Mouse (Mus musculus) lung, embryonic 16.5 days (tissue): ENCODE measurements around the gene Rras. TPM values are rescaled to one million over a fixed set of nuclear protein-coding genes. Genes with fewer than 3 reads are reported as not detected.
A peak's percentile ranks its signal among the peaks of the same experiment; 100 is the strongest.

Experiments
- ATAC-seq: fragments of 200-750 bp; cut with Nextera tagmentation; 2 replicates; pipeline ENCODE4 v1.8.0; 2017; ENCODE audit warnings: low read depth, mild to moderate bottlenecking, moderate library complexity
- H3K27ac ChIP-seq: fragments of 300-500 bp; sonication (generic); 2 replicates; pipeline ENCODE4 v1.5.1; 2014; ENCODE audit warnings: mild to moderate bottlenecking, control low read depth, low read length
- H3K27me3 ChIP-seq: fragments of 300-500 bp; sonication (generic); 2 replicates; pipeline ENCODE4 v1.6.1; 2014; ENCODE audit warnings: low read depth, low read length, mixed read lengths; ENCODE audit not compliant: control insufficient read depth, insufficient read depth
- H3K36me3 ChIP-seq: fragments of 300-500 bp; sonication (generic); 2 replicates; pipeline ENCODE4 v1.6.1; 2014; ENCODE audit warnings: low read length; ENCODE audit not compliant: control insufficient read depth, insufficient read depth
- H3K4me1 ChIP-seq: fragments of 300-500 bp; sonication (generic); replicated peaks from 2 replicates; pipeline ENCODE4 v1.6.1; 2014; ENCODE audit warnings: low read length, mixed read lengths; ENCODE audit not compliant: control insufficient read depth, insufficient read depth
- H3K4me2 ChIP-seq: fragments of 300-500 bp; sonication (generic); 2 replicates; pipeline ENCODE4 v1.6.1; 2014; ENCODE audit warnings: low read depth, low read length, control low read depth
- H3K4me3 ChIP-seq: fragments of 300-500 bp; sonication (generic); 2 replicates; pipeline ENCODE4 v1.5.1; 2014; ENCODE audit warnings: mild to moderate bottlenecking, low read length, control low read depth
- H3K9ac ChIP-seq: fragments of 300-500 bp; sonication (generic); 2 replicates; pipeline ENCODE4 v1.6.1; 2014; ENCODE audit warnings: low read length, control low read depth
- H3K9me3 ChIP-seq: fragments of 300-500 bp; sonication (generic); 2 replicates; pipeline ENCODE4 v1.6.1; 2016; ENCODE audit warnings: low read length; ENCODE audit not compliant: control insufficient read depth
- WGBS: fragments of 180-500 bp; shearing (Covaris S2); extraction: QIAGEN DNeasy Blood & Tissue Kit; methylation state at CpG from one replicate; pipeline ENCODE4 v1.1.7; 2014; 5-methylcytosine and 5-hydroxymethylcytosine counted together
- polyA plus RNA-seq: library from polyadenylated mRNA; unstranded; fragments of >200 nt; fragmentation: Nextera tagmentation; extraction: Ambion mirVana; gene quantifications from 2 replicates; pipeline ENCODE4 v1.2.1, GENCODE M21; 2015

Gene Rras
- polyA plus RNA-seq, 1 experiment from 2014 or later: 54.6 TPM

DNA sequence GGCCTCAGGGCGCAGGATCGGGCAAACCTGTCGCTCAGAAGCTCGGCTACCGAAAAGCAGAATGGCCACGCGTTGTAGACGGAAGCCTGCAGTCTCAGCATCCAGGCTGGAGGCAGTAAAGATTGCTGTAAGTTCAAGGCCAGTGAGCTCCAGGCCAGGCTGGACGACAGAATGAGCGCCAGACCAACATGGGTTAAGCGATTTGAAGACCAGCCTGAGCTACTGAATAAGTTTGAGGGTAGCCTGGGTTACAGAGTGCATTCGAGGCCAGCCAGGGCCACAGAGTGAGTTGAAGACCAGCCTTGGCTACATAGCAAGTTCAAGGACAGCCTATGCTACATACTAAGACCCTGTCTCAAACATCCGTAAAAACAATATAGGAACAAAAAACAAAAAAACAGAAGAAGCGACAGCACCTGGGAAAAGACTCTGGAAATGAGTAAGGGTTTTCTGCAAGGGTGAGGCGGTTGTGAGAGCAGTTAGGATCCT lies 19.8 kb upstream of the Rras start:
- Histone ChIP-seq H3K36me3 (peaks cover 36% of the 10 kb centered on the region), H3K9ac (peak overlapping the region; percentile 80), H3K27ac (peak overlapping the region; percentile 85), H3K4me1 (peaks cover 31% of the 10 kb centered on the region), H3K4me2 (peak overlapping the region; percentile 89), H3K9me3 (no peaks in the 10 kb centered on the region), H3K4me3 (peak overlapping the region; percentile 82), H3K27me3 (no peaks in the 10 kb centered on the region)
- WGBS: under 1% methylated on average over 15 of the region's 15 CpGs
- ATAC-seq: no peak

- H3K4me3 ChIP-seq: peak within 1 kb of the TSS; percentile 82
- peak within 1 kb of the TSS; percentile 85 for H3K27ac ChIP-seq
- no peaks in the 10 kb centered on the region for H3K27me3 ChIP-seq
- H3K4me1 ChIP-seq: peaks cover 31% of the 10 kb centered on the region
- H3K4me2 ChIP-seq: peak within 1 kb of the TSS; percentile 89
- WGBS: 0% methylated on average over 18 of the region's 18 CpGs
- no peaks in the 10 kb centered on the region for H3K9me3 ChIP-seq
- ATAC-seq: peak; percentile 15; the same call in 1 of the 2 replicates
- peak within 1 kb of the TSS; percentile 80 for H3K9ac ChIP-seq
- peaks cover 39% of the 10 kb centered on the region for H3K36me3 ChIP-seq
These were observed 19.2 kb upstream of the Rras start, which contains the start of gene Bcl2l12 for GRCm38 (mm10) chr7:44998501-44998955. Bcl2l12 (minus strand) TSS chr7:44998712.

- peaks cover 38% of the 10 kb centered on the region for H3K36me3 ChIP-seq
- no peaks in the 10 kb centered on the region for H3K27me3 ChIP-seq
- H3K4me2 ChIP-seq: peak overlapping the region; percentile 89
- no peak for ATAC-seq
- peaks cover 31% of the 10 kb centered on the region for H3K4me1 ChIP-seq
- H3K27ac ChIP-seq: no peak overlapping the region
- 54% methylated on average over 11 of the region's 11 CpGs for WGBS
- no peaks in the 10 kb centered on the region for H3K9me3 ChIP-seq
- peak overlapping the region; percentile 37; the same call in 1 of the 2 replicates for H3K9ac ChIP-seq
- H3K4me3 ChIP-seq: no peak overlapping the region
These were observed 18.0 kb upstream of the Rras start for GRCm38 (mm10) chr7:44999753-45000152.

DNA sequence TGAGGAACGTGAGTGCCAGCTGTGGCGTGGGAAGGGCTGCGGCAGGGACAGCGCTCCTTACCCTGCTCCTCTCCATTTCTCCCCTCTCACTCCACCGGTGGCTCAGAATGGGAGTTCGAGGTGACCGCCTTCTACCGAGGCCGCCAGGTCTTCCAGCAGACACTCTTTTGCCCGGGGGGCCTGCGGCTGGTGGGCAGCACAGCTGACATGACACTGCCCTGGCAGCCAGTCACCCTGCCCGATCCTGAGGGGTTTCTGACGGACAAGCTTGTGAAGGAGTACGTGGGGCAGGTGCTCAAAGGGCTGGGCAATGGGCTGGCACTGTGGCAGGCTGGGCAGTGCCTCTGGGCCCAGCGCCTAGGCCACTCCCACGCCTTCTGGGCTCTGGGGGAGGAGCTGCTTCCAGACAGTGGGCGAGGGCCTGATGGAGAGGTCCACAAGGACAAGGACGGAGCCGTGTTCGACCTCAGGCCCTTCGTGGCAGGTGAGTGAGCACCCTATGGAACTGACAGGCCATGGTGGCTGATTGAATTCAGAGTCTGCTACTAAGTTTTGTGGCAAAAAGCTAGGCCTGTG lies 17.1 kb upstream of the Rras start:
- H3K4me3 ChIP-seq: no peak overlapping the region
- no peak overlapping the region for H3K27ac ChIP-seq
- no peaks in the 10 kb centered on the region for H3K9me3 ChIP-seq
- H3K4me1 ChIP-seq: peaks cover 31% of the 10 kb centered on the region
- no peaks in the 10 kb centered on the region for H3K27me3 ChIP-seq
- H3K9ac ChIP-seq: no peak overlapping the region
- H3K4me2 ChIP-seq: no peak overlapping the region
- WGBS: 85% methylated on average over 21 of the region's 21 CpGs
- no peak for ATAC-seq
- H3K36me3 ChIP-seq: peaks cover 41% of the 10 kb centered on the region

DNA sequence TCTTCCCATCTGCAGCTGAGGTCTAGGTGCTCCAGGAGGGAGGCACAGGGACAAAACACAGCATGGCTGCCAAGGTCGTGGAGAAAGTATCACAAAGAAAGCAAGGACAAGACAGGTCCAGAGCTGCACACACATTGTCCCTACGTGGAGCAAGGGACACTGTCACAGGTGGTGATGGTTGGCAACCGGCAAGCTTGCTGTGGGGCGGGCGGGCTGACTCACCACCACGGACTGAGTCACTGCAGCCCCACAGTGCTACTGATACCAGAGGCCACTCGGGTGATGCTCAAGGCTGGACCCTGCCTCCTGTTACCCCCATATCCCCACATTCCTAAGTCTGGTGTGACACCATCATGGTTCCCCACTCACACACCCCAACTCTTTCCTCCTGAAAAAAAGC lies 15.3 kb upstream of the Rras start:
- WGBS: 85% methylated on average over 7 of the region's 7 CpGs
- Histone ChIP-seq H3K9me3 (no peaks in the 10 kb centered on the region), H3K9ac (no peak overlapping the region), H3K4me3 (no peak overlapping the region), H3K27me3 (no peaks in the 10 kb centered on the region), H3K4me2 (no peak overlapping the region), H3K4me1 (peaks cover 20% of the 10 kb centered on the region), H3K36me3 (peaks cover 58% of the 10 kb centered on the region), H3K27ac (no peak overlapping the region)
- no peak for ATAC-seq

- Histone ChIP-seq H3K36me3 (peaks cover 77% of the 10 kb centered on the region), H3K9ac (no peak overlapping the region), H3K4me3 (no peak overlapping the region), H3K4me1 (peaks cover 10% of the 10 kb centered on the region), H3K4me2 (no peak overlapping the region), H3K27me3 (no peaks in the 10 kb centered on the region), H3K9me3 (no peaks in the 10 kb centered on the region), H3K27ac (peak overlapping the region; percentile 31; the same call in 1 of the 2 replicates)
- 47% methylated on average over 3 of the region's 3 CpGs for WGBS
- ATAC-seq: no peak
These were observed 13.2 kb upstream of the Rras start for GRCm38 (mm10) chr7:45004546-45004945.

DNA sequence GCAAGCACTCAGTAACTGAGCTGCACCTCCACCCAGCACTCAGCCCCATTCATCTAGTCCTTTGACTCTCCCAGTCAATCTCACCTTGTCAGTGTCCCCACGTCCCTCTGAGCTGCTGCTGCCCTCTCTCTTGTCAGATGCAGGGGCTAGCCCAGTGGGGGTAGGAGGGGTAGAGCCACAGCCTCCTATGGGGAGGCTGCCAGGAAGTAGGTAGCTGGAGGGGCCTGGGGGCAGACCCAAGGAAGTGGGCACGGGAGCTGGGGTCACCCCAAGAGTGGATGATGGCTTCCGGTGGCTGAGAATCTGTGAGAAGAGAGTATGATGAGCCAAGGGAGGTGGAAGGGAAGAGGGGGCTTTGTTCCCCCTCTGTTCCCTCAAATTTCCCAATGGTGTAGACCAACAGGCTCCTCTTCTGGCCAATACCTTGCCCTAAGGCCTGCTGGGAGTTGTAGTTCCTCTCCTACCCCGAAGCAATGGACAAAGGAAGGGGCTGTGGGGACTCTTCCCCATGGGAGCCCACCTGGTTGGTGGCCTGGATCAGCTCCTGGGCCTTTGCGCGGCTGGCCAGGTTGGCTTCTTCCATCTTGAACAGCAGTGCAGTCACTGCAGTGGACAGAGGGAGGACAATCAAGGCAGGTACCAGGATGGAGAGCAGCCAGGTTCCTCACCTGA lies 12.3 kb upstream of the Rras start:
- Histone ChIP-seq H3K27me3 (no peaks in the 10 kb centered on the region), H3K36me3 (peaks cover 82% of the 10 kb centered on the region), H3K4me1 (0 out of 2 replicates have a peak, but pooled peaks cover 3% of the 10 kb centered on the region), H3K27ac (no peak overlapping the region), H3K4me2 (no peak overlapping the region), H3K9ac (no peak overlapping the region), H3K4me3 (no peak overlapping the region), H3K9me3 (no peaks in the 10 kb centered on the region)
- WGBS: 72% methylated on average over 5 of the region's 6 CpGs
- no peak for ATAC-seq

DNA sequence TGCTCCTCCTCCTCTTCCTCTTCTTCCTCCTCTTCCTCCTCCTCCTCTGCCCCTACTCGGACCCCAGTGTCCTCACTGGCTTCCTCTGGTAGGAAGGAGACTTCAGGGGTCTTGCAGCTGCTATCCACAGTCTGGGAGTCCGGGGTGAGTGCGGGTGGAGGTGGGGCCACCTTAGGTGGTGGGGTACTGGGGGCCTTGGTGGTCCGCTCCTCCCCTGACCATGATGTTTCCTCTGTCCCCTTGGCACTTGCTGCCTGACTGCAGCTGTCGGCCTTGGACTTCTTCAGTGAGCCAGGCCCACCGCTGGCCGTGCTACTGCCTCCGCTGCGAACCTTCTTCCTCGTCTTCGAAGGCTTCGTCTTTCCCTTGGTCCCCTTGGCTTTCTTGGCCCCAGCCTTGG lies 11.3 kb upstream of the Rras start:
- no peak overlapping the region for H3K9ac ChIP-seq
- no peaks in the 10 kb centered on the region for H3K4me1 ChIP-seq
- WGBS: 91% methylated on average over 12 of the region's 12 CpGs
- peaks cover 76% of the 10 kb centered on the region for H3K36me3 ChIP-seq
- no peak overlapping the region for H3K4me2 ChIP-seq
- no peaks in the 10 kb centered on the region for H3K9me3 ChIP-seq
- no peaks in the 10 kb centered on the region for H3K27me3 ChIP-seq
- H3K4me3 ChIP-seq: no peak overlapping the region
- H3K27ac ChIP-seq: no peak overlapping the region
- ATAC-seq: no peak

- Histone ChIP-seq H3K9me3 (no peaks in the 10 kb centered on the region), H3K4me3 (no peak overlapping the region), H3K27me3 (no peaks in the 10 kb centered on the region), H3K9ac (no peak overlapping the region), H3K4me2 (no peak overlapping the region), H3K27ac (no peak overlapping the region), H3K36me3 (peaks cover 78% of the 10 kb centered on the region), H3K4me1 (no peaks in the 10 kb centered on the region)
- 91% methylated on average over 29 of the region's 29 CpGs for WGBS
- no peak for ATAC-seq
These were observed 10.6 kb upstream of the Rras start for GRCm38 (mm10) chr7:45007141-45007540.
